9 mouse cellular contexts compared by ENCODE assay signal in the genomic region with DNA sequence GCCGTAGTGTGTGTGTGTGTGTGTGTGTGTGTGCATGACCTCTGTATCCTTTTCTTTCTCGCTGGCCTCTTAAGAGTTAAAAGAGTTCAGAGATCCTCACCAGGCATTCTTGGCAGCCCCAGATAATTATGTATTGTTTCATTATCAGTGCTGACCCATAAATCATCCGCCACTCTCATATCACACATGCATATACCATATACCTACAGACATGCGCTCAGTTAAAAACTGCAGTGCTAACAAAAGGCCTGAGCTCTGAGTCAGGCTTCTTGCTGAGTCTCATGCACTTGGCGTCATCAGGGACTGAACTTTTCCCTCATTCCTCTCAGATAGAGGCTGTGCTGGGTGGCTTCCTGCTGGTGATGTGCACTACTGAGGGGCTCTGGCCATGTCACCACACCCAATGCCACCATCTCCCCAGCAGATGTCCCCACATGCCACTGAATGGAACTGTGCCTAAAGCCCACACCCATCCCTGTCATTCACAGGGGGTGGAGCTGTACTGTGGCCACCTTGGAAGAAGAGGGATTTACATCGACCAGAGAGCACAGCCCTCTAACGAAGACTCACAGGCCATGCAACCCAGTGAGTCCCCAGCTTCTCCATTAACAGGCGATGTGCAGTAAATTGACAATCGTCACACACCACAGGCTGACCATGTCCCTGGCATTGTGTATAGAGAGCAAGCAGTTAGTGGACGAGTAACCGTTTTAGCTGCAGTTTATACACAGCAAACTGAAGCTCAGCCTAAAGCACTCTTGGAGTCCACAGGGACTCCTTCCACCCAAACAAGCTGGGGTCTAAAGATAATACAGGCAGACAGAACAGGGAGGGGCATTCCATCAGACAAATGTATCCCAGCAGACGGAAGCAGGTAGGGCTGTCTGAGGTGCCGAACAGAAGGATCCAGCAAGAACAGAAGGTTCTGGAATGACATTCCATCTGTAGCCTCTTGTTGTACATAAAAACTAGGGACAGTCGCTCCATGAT. TPM values are rescaled to one million over a fixed set of nuclear protein-coding genes. Genes with fewer than 3 reads are reported as not detected.
DNase-seq lines count a peak whose midpoint lies in the region; ATAC-seq lines count a peak whose summit lies in the region.
"Had no signal": no experiment of that assay in that cellular context is flagged by ENCODE, and none has a peak within 500 bp of the region (broad histone marks: within the 10 kb centered on the region; RNA-seq: fewer than 3 reads in every experiment).

No protein-coding gene starts in this region.

- no peak for ATAC-seq in forebrain, embryonic 14.5 days
- ATAC-seq in forebrain, embryonic 16.5 days = no peak
- ATAC-seq in intestine, embryonic 16.5 days = peak; percentile 78
- no peak for ATAC-seq in midbrain, embryonic 14.5 days (ENCODE audit: low FRiP score, low TSS enrichment)

- H3K4me2 ChIP-seq in forebrain, embryonic 14.5 days (ENCODE audit: low read length) = no peak overlapping the region
- H3K4me2 ChIP-seq in forebrain, embryonic 16.5 days (ENCODE audit: low read length) = no peak overlapping the region
- H3K4me2 ChIP-seq in intestine, embryonic 16.5 days (ENCODE audit: low read depth, low read length) = no peak overlapping the region
- H3K4me2 ChIP-seq in midbrain, embryonic 14.5 days (ENCODE audit: low read length) = no peak overlapping the region
- H3K4me2 ChIP-seq: limb, embryonic 13.5 days had no signal

- H3K27me3 ChIP-seq in forebrain, embryonic 14.5 days (replicated peaks; ENCODE audit: control insufficient read depth, insufficient read depth, low read length) = no peaks in the 10 kb centered on the region
- no peaks in the 10 kb centered on the region for H3K27me3 ChIP-seq in forebrain, embryonic 16.5 days (replicated peaks; ENCODE audit: control insufficient read depth, insufficient read depth, low read length)
- no peaks in the 10 kb centered on the region for H3K27me3 ChIP-seq in intestine, embryonic 16.5 days (replicated peaks; ENCODE audit: control insufficient read depth, insufficient read depth, low read length)
- H3K27me3 ChIP-seq in midbrain, embryonic 14.5 days (ENCODE audit: control insufficient read depth, insufficient read depth, low read length) = no peaks in the 10 kb centered on the region
- H3K27me3 ChIP-seq: limb, embryonic 13.5 days had no signal

- no peaks in the 10 kb centered on the region for H3K36me3 ChIP-seq in forebrain, embryonic 14.5 days (ENCODE audit: control insufficient read depth, insufficient read depth, low read length)
- H3K36me3 ChIP-seq in forebrain, embryonic 16.5 days (ENCODE audit: control insufficient read depth, insufficient read depth) = no peaks in the 10 kb centered on the region
- H3K36me3 ChIP-seq in intestine, embryonic 16.5 days (ENCODE audit: control insufficient read depth, insufficient read depth, low read length) = no peaks in the 10 kb centered on the region
- no peaks in the 10 kb centered on the region for H3K36me3 ChIP-seq in midbrain, embryonic 14.5 days (ENCODE audit: control insufficient read depth, insufficient read depth, low read length)
- H3K36me3 ChIP-seq: limb, embryonic 13.5 days had no signal

- H3K9me3 ChIP-seq in forebrain, embryonic 14.5 days (replicated peaks; ENCODE audit: control insufficient read depth, low read length) = no peaks in the 10 kb centered on the region
- H3K9me3 ChIP-seq in forebrain, embryonic 16.5 days (ENCODE audit: control insufficient read depth, low read length) = no peaks in the 10 kb centered on the region
- H3K9me3 ChIP-seq in intestine, embryonic 16.5 days (ENCODE audit: control insufficient read depth, low read length) = no peaks in the 10 kb centered on the region
- no peaks in the 10 kb centered on the region for H3K9me3 ChIP-seq in midbrain, embryonic 14.5 days (ENCODE audit: control insufficient read depth, low read length)
- H3K9me3 ChIP-seq: limb, embryonic 13.5 days had no signal

- no peak overlapping the region for H3K9ac ChIP-seq in forebrain, embryonic 14.5 days (ENCODE audit: low read length)
- H3K9ac ChIP-seq in forebrain, embryonic 16.5 days (replicated peaks; ENCODE audit: low read depth, low read length) = no peak overlapping the region
- no peak overlapping the region for H3K9ac ChIP-seq in intestine, embryonic 16.5 days (ENCODE audit: low read depth, low read length)
- H3K9ac ChIP-seq in midbrain, embryonic 14.5 days (replicated peaks; ENCODE audit: low read length) = no peak overlapping the region
- H3K9ac ChIP-seq: limb, embryonic 13.5 days had no signal

- 58% methylated on average over 14 of the region's 14 CpGs for WGBS in forebrain, embryonic 14.5 days
- 62% methylated on average over 14 of the region's 14 CpGs for WGBS in forebrain, embryonic 16.5 days
- WGBS in intestine, embryonic 16.5 days = 51% methylated on average over 14 of the region's 14 CpGs
- WGBS in midbrain, embryonic 14.5 days = 65% methylated on average over 14 of the region's 14 CpGs

- peak; percentile 11 for DNase-seq in forebrain, embryonic 14.5 days (ENCODE audit: low spot score)
- DNase-seq in thymus, postnatal 14 days = peak; percentile 31
- no peak for DNase-seq in thymus, postnatal 10 days (ENCODE audit: low spot score in 2 of 2)
- peak; percentile 50 for DNase-seq in midbrain, embryonic 14.5 days
- DNase-seq in frontal cortex, adult 2 months (ENCODE audit: extremely low spot score in 1 of 2, low spot score in 1 of 2) = no peak
- no peak for DNase-seq in T-cell, adult 2 months (ENCODE audit: low spot score)

- no peaks in the 10 kb centered on the region for H3K4me1 ChIP-seq in forebrain, embryonic 14.5 days (ENCODE audit: control insufficient read depth, insufficient read depth, low read length)
- peaks cover 8% of the 10 kb centered on the region for H3K4me1 ChIP-seq in forebrain, embryonic 16.5 days (replicated peaks; ENCODE audit: control insufficient read depth, insufficient read depth, low read length)
- no peaks in the 10 kb centered on the region for H3K4me1 ChIP-seq in intestine, embryonic 16.5 days (ENCODE audit: control insufficient read depth, insufficient read depth, low read length)
- H3K4me1 ChIP-seq in midbrain, embryonic 14.5 days (ENCODE audit: control insufficient read depth, insufficient read depth, low read length) = no peaks in the 10 kb centered on the region
- H3K4me1 ChIP-seq: limb, embryonic 13.5 days had no signal

- no peak overlapping the region for H3K27ac ChIP-seq in forebrain, embryonic 14.5 days (ENCODE audit: low read depth, low read length)
- H3K27ac ChIP-seq in forebrain, embryonic 16.5 days (ENCODE audit: low read length) = no peak overlapping the region
- H3K27ac ChIP-seq in intestine, embryonic 16.5 days (ENCODE audit: low read length) = no peak overlapping the region
- no peak overlapping the region for H3K27ac ChIP-seq in midbrain, embryonic 14.5 days (replicated peaks; ENCODE audit: low read depth, low read length)
- H3K27ac ChIP-seq: limb, embryonic 13.5 days had no signal

- no peak overlapping the region for H3K4me3 ChIP-seq in forebrain, embryonic 14.5 days (ENCODE audit: low read depth, low read length)
- H3K4me3 ChIP-seq in forebrain, embryonic 16.5 days (replicated peaks; ENCODE audit: low read length) = no peak overlapping the region
- no peak overlapping the region for H3K4me3 ChIP-seq in intestine, embryonic 16.5 days (ENCODE audit: low read length)
- no peak overlapping the region for H3K4me3 ChIP-seq in midbrain, embryonic 14.5 days (replicated peaks; ENCODE audit: low read depth, low read length)
- H3K4me3 ChIP-seq: limb, embryonic 13.5 days had no signal

RNA-seq across cellular contexts. Expression of a gene that starts 4.9 kb away (rescaled TPM):
- 7.1 and 10.4 TPM in 2 replicates for polyA plus RNA-seq in forebrain, embryonic 14.5 days (2014; fragmentation: Nextera tagmentation; extraction: Ambion mirVana)
- 12.7 and 16.0 TPM in 2 replicates for polyA plus RNA-seq in forebrain, embryonic 16.5 days (2015; fragmentation: Nextera tagmentation; extraction: Ambion mirVana)
- 5.8 and 8.2 TPM in 2 replicates for polyA plus RNA-seq in intestine, embryonic 16.5 days (2015; fragmentation: Nextera tagmentation; extraction: Ambion mirVana)
- polyA plus RNA-seq in midbrain, embryonic 14.5 days (2014; fragmentation: Nextera tagmentation; extraction: Ambion mirVana) = 14.0 and 14.4 TPM in 2 replicates
- polyA plus RNA-seq in frontal cortex, adult 2 months (2012; rRNA removed) = 19.9 and 20.3 TPM in 2 replicates

RNA-seq across cellular contexts. Expression of a gene that starts 11.9 kb away (rescaled TPM):
- 31.2 and 32.4 TPM in 2 replicates for polyA plus RNA-seq in forebrain, embryonic 14.5 days (2014; fragmentation: Nextera tagmentation; extraction: Ambion mirVana)
- 30.8 and 32.9 TPM in 2 replicates for polyA plus RNA-seq in forebrain, embryonic 16.5 days (2015; fragmentation: Nextera tagmentation; extraction: Ambion mirVana)
- 100 and 103 TPM in 2 replicates for polyA plus RNA-seq in intestine, embryonic 16.5 days (2015; fragmentation: Nextera tagmentation; extraction: Ambion mirVana)
- 27.6 and 30.4 TPM in 2 replicates for polyA plus RNA-seq in midbrain, embryonic 14.5 days (2014; fragmentation: Nextera tagmentation; extraction: Ambion mirVana)
- polyA plus RNA-seq in frontal cortex, adult 2 months (2012; rRNA removed) = 51.5 and 58.9 TPM in 2 replicates

RNA-seq across cellular contexts. Expression of a gene that starts 44.5 kb away (rescaled TPM):
- polyA plus RNA-seq in forebrain, embryonic 14.5 days (2014; fragmentation: Nextera tagmentation; extraction: Ambion mirVana) = 0.55 and 0.79 TPM in 2 replicates
- polyA plus RNA-seq in forebrain, embryonic 16.5 days (2015; fragmentation: Nextera tagmentation; extraction: Ambion mirVana) = 0.75 and 1.2 TPM in 2 replicates
- 0.73 and 0.93 TPM in 2 replicates for polyA plus RNA-seq in intestine, embryonic 16.5 days (2015; fragmentation: Nextera tagmentation; extraction: Ambion mirVana)
- polyA plus RNA-seq in midbrain, embryonic 14.5 days (2014; fragmentation: Nextera tagmentation; extraction: Ambion mirVana) = 0.46 and 0.86 TPM in 2 replicates
- 1.9 and 2.2 TPM in 2 replicates for polyA plus RNA-seq in frontal cortex, adult 2 months (2012; rRNA removed)

Comparison
In these comparisons a context has a peak if more than half of its experiments do, and no peak if none do; other contexts are left out.
1. DNase-seq: peak in forebrain, embryonic 14.5 days (single experiment), thymus, postnatal 14 days (single experiment) and midbrain, embryonic 14.5 days (single experiment); none in thymus, postnatal 10 days (0 of 2), frontal cortex, adult 2 months (0 of 2) and T-cell, adult 2 months (single experiment).